Mouse (Mus musculus): Measurements from ENCODE around the gene Myog. TPM values are rescaled to one million over a fixed set of nuclear protein-coding genes. Genes with fewer than 3 reads are reported as not detected.
"Not testable (repeated sequence)": the region's sequence is repeated elsewhere in the genome, so short reads cannot be mapped to it uniquely, and the experiment has no call there.

The Myog gene
- total and polyA plus RNA-seq, 2 experiments from 2014 or later = 0.19 to 0.29 TPM

- Histone ChIP-seq H3K27ac (ENCODE audit: low read depth, low read length) (no peak overlapping the region), H3K4me3 (ENCODE audit: low read depth, low read length) (no peak overlapping the region), H3K36me3 (ENCODE audit: insufficient read depth) (no peaks in the 10 kb centered on the region), H3K9ac (no peak overlapping the region), H3K4me2 (ENCODE audit: low read depth) (no peak overlapping the region), H3K4me1 (ENCODE audit: insufficient read depth) (peaks cover 6% of the 10 kb centered on the region; the same call in 1 of the 2 replicates), H3K9me3 (ENCODE audit: low read length) (no peaks in the 10 kb centered on the region), H3K27me3 (ENCODE audit: insufficient read depth, low read length) (no peaks in the 10 kb centered on the region)
- no peak for TF ChIP-seq CTCF (IDR thresholded peaks at IDR 0.05; ENCODE audit: low read depth)
- WGBS = 75% methylated on average over 14 of the region's 14 CpGs
- ATAC-seq (no peak), DNase-seq (no peak)
Measured at GRCm38 (mm10) chr1:134245004-134245717, 44.6 kb upstream of the Myog start.

DNA sequence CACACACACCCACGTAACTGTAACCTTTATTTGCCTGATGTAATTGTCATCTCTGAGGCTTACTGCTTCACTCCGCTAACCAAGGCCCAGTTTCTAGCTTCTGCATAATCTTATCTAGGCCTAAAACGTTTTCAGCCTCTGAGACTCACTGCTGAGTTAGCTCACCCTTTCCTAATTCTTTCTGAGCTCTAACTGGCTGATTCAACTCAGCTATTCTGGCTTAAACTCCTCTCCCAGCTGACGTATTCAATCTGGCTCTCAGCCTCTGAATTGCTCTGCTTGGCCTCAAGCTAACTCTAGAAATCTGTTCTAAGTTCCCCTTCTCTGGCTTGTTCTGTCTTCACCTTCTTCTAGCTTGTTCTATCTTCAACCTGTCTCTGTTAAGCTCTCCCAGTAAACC lies 43.2 kb upstream of the Myog start:
- Histone ChIP-seq H3K9ac (no peak overlapping the region), H3K36me3 (ENCODE audit: insufficient read depth) (no peaks in the 10 kb centered on the region), H3K4me2 (ENCODE audit: low read depth) (no peak overlapping the region), H3K4me1 (ENCODE audit: insufficient read depth) (peaks cover 6% of the 10 kb centered on the region; the same call in 1 of the 2 replicates), H3K27me3 (ENCODE audit: insufficient read depth, low read length) (no peaks in the 10 kb centered on the region), H3K4me3 (ENCODE audit: low read depth, low read length) (no peak overlapping the region), H3K27ac (ENCODE audit: low read depth, low read length) (no peak overlapping the region), H3K9me3 (ENCODE audit: low read length) (no peaks in the 10 kb centered on the region)
- peak; percentile 23; the same call in 1 of the 2 replicates for ATAC-seq
- WGBS = 47% methylated on average over 4 of the region's 4 CpGs
- no peak for TF ChIP-seq CTCF (IDR thresholded peaks at IDR 0.05; ENCODE audit: low read depth)
- peak; percentile 61 for DNase-seq

DNA sequence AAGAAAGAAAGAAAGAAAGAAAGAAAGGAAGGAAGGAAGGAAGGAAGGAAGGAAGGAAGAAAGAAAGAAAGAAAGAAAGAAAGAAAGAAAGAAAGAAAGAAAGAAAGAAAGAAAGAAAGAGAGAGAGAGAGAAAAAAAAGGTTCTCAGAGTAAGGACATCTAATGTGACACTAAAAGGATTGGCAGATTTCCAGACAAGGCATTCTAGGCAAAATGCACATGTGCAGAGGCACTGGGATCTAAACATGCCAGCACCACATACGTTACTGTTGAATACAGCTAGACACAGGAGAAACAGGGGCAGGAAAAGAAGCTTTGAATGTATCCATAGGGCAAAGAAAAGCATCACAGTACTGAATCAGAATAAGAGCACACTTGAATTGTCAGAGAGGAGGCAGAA lies 40.1 kb upstream of the Myog start:
- H3K27ac ChIP-seq (ENCODE audit: low read depth, low read length); H3K4me3 ChIP-seq (ENCODE audit: low read depth, low read length); H3K9ac ChIP-seq; H3K4me1 ChIP-seq (ENCODE audit: insufficient read depth); ATAC-seq; H3K4me2 ChIP-seq (ENCODE audit: low read depth); H3K36me3 ChIP-seq (ENCODE audit: insufficient read depth); H3K9me3 ChIP-seq (ENCODE audit: low read length); H3K27me3 ChIP-seq (ENCODE audit: insufficient read depth, low read length); DNase-seq: not testable (repeated sequence)
- WGBS = 29% methylated on average over 1 of the region's 1 CpGs

- Histone ChIP-seq H3K36me3 (ENCODE audit: insufficient read depth) (no peaks in the 10 kb centered on the region), H3K27me3 (ENCODE audit: insufficient read depth, low read length) (no peaks in the 10 kb centered on the region), H3K27ac (ENCODE audit: low read depth, low read length) (no peak overlapping the region), H3K4me2 (ENCODE audit: low read depth) (no peak overlapping the region), H3K4me3 (ENCODE audit: low read depth, low read length) (no peak overlapping the region), H3K4me1 (ENCODE audit: insufficient read depth) (no peaks in the 10 kb centered on the region), H3K9ac (no peak overlapping the region), H3K9me3 (ENCODE audit: low read length) (no peaks in the 10 kb centered on the region)
- no peak for TF ChIP-seq CTCF (IDR thresholded peaks at IDR 0.05; ENCODE audit: low read depth)
- ATAC-seq (no peak), DNase-seq (no peak)
- WGBS = 92% methylated on average over 6 of the region's 6 CpGs
Measured at GRCm38 (mm10) chr1:134264341-134264740, 25.4 kb upstream of the Myog start.

DNA sequence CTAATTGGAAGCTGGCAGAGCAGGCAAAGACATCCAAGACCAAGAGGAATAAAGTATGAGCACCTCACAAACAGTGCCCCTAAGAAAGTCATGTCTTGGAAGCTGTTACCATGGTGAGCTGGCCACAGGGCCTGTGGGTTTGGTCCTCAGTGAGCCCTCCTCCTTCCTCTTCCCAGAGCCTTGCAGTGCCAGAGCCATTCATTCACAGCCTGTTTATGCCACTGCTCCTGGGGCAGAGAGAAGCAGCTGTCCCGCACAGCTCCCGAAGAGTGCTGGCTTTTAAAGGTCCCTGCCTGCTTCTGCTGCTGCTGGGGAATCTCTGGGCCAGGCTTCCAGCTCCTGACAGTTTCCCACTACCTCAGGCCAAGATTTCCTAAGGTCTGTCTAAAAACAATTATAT lies 24.0 kb upstream of the Myog start:
- no peak for TF ChIP-seq CTCF (IDR thresholded peaks at IDR 0.05; ENCODE audit: low read depth)
- no peaks in the 10 kb centered on the region for H3K36me3 ChIP-seq (ENCODE audit: insufficient read depth)
- ATAC-seq (peak; percentile 90), DNase-seq (peak; percentile 37)
- no peaks in the 10 kb centered on the region for H3K4me1 ChIP-seq (ENCODE audit: insufficient read depth)
- H3K4me2 ChIP-seq (ENCODE audit: low read depth) = no peak overlapping the region
- H3K27me3 ChIP-seq (ENCODE audit: insufficient read depth, low read length) = no peaks in the 10 kb centered on the region
- WGBS = 21% methylated on average over 2 of the region's 2 CpGs
- no peak overlapping the region for H3K27ac ChIP-seq (ENCODE audit: low read depth, low read length)
- H3K9ac ChIP-seq = no peak overlapping the region
- no peaks in the 10 kb centered on the region for H3K9me3 ChIP-seq (ENCODE audit: low read length)
- no peak overlapping the region for H3K4me3 ChIP-seq (ENCODE audit: low read depth, low read length)

DNA sequence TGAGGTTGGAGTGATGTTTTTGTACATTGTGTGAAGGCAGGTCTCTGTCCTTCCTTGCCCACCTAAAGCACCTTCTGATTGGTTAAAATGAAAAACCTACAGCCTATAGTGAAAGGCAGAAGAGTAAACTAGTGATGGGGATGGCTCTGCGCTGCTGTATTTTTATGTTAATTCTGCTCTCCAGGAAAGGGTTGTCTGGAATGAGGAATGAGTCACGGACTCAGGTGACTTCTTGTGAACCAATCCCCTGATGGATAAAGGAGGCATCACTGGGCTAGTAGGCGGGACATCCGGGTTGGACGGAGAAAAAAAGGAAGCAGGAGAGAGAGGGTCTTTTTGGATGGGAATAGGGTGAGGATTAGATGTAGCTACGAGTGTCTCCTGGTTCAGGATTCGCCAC lies 19.8 kb upstream of the Myog start:
- Histone ChIP-seq H3K4me2 (ENCODE audit: low read depth) (no peak overlapping the region), H3K36me3 (ENCODE audit: insufficient read depth) (no peaks in the 10 kb centered on the region), H3K27ac (ENCODE audit: low read depth, low read length) (no peak overlapping the region), H3K4me3 (ENCODE audit: low read depth, low read length) (no peak overlapping the region), H3K9me3 (ENCODE audit: low read length) (no peaks in the 10 kb centered on the region), H3K4me1 (ENCODE audit: insufficient read depth) (peaks cover 16% of the 10 kb centered on the region; the same call in 1 of the 2 replicates), H3K9ac (no peak overlapping the region), H3K27me3 (ENCODE audit: insufficient read depth, low read length) (no peaks in the 10 kb centered on the region)
- ATAC-seq (no peak), DNase-seq (no peak)
- 78% methylated on average over 7 of the region's 7 CpGs for WGBS
- TF ChIP-seq CTCF (IDR thresholded peaks at IDR 0.05; ENCODE audit: low read depth) = no peak

DNA sequence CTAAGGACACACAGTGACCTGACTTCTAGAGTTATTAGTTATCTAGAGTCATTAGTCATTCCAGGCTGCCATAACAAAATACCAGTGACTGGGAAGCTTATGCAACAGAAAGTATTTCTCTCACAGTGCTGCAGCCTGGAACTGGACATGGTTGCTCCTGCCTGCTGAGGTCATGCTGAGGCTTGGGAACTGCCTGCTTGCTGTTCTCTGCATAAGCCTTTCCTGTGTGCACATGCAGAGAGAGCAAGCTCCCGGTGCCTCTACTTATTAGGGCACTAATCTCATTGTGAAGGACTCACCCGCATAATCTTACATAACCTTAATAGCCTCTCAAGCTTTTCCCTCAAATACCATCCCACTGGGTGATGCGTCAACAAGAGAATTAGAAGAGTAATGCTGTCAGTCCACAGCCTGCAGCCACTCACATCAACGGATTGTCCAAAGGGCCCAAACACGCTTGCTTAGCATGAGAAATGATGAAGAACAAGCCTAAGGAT lies 17.0 kb upstream of the Myog start:
- no peaks in the 10 kb centered on the region for H3K27me3 ChIP-seq (ENCODE audit: insufficient read depth, low read length)
- no peak for ATAC-seq
- no peak overlapping the region for H3K4me3 ChIP-seq (ENCODE audit: low read depth, low read length)
- no peaks in the 10 kb centered on the region for H3K36me3 ChIP-seq (ENCODE audit: insufficient read depth)
- H3K9ac ChIP-seq = no peak overlapping the region
- H3K27ac ChIP-seq (ENCODE audit: low read depth, low read length) = peak overlapping the region; percentile 55; the same call in 1 of the 2 replicates
- H3K9me3 ChIP-seq (ENCODE audit: low read length) = no peaks in the 10 kb centered on the region
- WGBS = 39% methylated on average over 5 of the region's 5 CpGs
- no peak overlapping the region for H3K4me2 ChIP-seq (ENCODE audit: low read depth)
- H3K4me1 ChIP-seq (ENCODE audit: insufficient read depth) = peaks cover 16% of the 10 kb centered on the region; the same call in 1 of the 2 replicates
- no peak for TF ChIP-seq CTCF (IDR thresholded peaks at IDR 0.05; ENCODE audit: low read depth)
- no peak for DNase-seq

All from forebrain, postnatal 0 days (tissue).